Mouse (Mus musculus): Measurements from ENCODE around the gene Lpin1. TPM values are rescaled to one million over a fixed set of nuclear protein-coding genes. Genes with fewer than 3 reads are reported as not detected.

The Lpin1 gene
- total RNA-seq, 2 experiments from 2014 or later, result 76.2 to 163 TPM

GRCm38 (mm10) chr12:16619453-16619852, 8.7 kb upstream of the Lpin1 start:
- no peak for DNase-seq

GRCm38 (mm10) chr12:16618512-16619274, 7.9 kb upstream of the Lpin1 start:
- DNase-seq, result peak; percentile 92

GRCm38 (mm10) chr12:16615738-16616137, 5.0 kb upstream of the Lpin1 start:
- no peak for DNase-seq

GRCm38 (mm10) chr12:16614556-16614955, 3.8 kb upstream of the Lpin1 start:
- no peak for DNase-seq

GRCm38 (mm10) chr12:16605624-16606023, 5.1 kb downstream of the Lpin1 start:
- DNase-seq, result no peak

GRCm38 (mm10) chr12:16602271-16602670, 8.5 kb downstream of the Lpin1 start:
- no peak for DNase-seq

- no peak for DNase-seq
Measured at GRCm38 (mm10) chr12:16600374-16600773, 10.4 kb downstream of the Lpin1 start.

GRCm38 (mm10) chr12:16599359-16599758, 11.4 kb downstream of the Lpin1 start:
- DNase-seq, result no peak

- no peak for DNase-seq
Measured at GRCm38 (mm10) chr12:16593761-16594160, 17.0 kb downstream of the Lpin1 start.

GRCm38 (mm10) chr12:16593014-16593413, 17.8 kb downstream of the Lpin1 start:
- peak; percentile 60 for DNase-seq

- no peak for DNase-seq
Measured at GRCm38 (mm10) chr12:16592451-16592850, 18.3 kb downstream of the Lpin1 start.

- peak; percentile 93 for DNase-seq
Measured at GRCm38 (mm10) chr12:16591453-16592200, 19.1 kb downstream of the Lpin1 start.

GRCm38 (mm10) chr12:16589966-16590365, 20.8 kb downstream of the Lpin1 start:
- no peak for DNase-seq

- DNase-seq, result peak; percentile 97
Measured at GRCm38 (mm10) chr12:16589204-16589949, 21.4 kb downstream of the Lpin1 start.

GRCm38 (mm10) chr12:16588396-16589042, 22.2 kb downstream of the Lpin1 start:
- peak; percentile 43 for DNase-seq

- no peak for DNase-seq
Measured at GRCm38 (mm10) chr12:16587767-16588166, 23.0 kb downstream of the Lpin1 start.

- peak; percentile 40 for DNase-seq
Measured at GRCm38 (mm10) chr12:16587111-16587510, 23.7 kb downstream of the Lpin1 start.

GRCm38 (mm10) chr12:16584964-16585363, 25.8 kb downstream of the Lpin1 start:
- no peak for DNase-seq

- no peak for DNase-seq
Measured at GRCm38 (mm10) chr12:16584035-16584682, 26.6 kb downstream of the Lpin1 start.

GRCm38 (mm10) chr12:16583313-16583712, 27.5 kb downstream of the Lpin1 start:
- no peak for DNase-seq

- no peak for DNase-seq
Measured at GRCm38 (mm10) chr12:16580306-16580705, 30.5 kb downstream of the Lpin1 start.
